Mouse (Mus musculus): Measurements from ENCODE around the gene Echdc3. TPM values are rescaled to one million over a fixed set of nuclear protein-coding genes. Genes with fewer than 3 reads are reported as not detected.
A peak's percentile ranks its signal among the peaks of the same experiment; 100 is the strongest.

Echdc3 gene
- polyA plus RNA-seq, 1 experiment from 2014 or later, result 11.1 TPM

DNA sequence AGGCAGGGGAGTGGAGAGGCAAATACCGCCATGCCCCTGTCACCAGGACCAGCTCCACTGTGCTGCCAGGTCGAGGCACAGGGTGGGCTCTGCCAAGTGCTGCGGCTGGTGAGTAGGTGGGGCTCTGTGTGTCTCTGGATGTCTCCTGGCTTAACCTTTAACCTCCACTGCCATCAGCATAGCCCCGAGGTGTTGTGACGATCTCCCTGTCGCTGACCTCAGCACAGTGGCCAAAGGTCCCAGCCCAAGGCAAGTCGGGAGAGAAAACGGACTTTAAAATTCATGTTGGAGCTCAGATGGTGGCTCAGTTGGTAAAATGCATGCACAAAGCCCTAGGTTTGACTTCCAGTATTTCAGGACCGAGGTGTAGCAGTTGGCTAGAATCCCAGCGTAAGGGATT lies 67.2 kb downstream of the Echdc3 start:
- Histone ChIP-seq H3K4me2 (ENCODE audit: low read depth, low read length) (no peak overlapping the region), H3K27me3 (ENCODE audit: control insufficient read depth, insufficient read depth, low read depth, low read length) (no peaks in the 10 kb centered on the region), H3K4me3 (ENCODE audit: low read length) (no peak overlapping the region), H3K36me3 (ENCODE audit: control insufficient read depth, insufficient read depth, low read length) (no peaks in the 10 kb centered on the region), H3K9me3 (ENCODE audit: control insufficient read depth, low read length) (no peaks in the 10 kb centered on the region), H3K9ac (ENCODE audit: low read length) (no peak overlapping the region), H3K27ac (ENCODE audit: low read length) (no peak overlapping the region), H3K4me1 (replicated peaks; ENCODE audit: control insufficient read depth, insufficient read depth, low read length) (no peaks in the 10 kb centered on the region)
- WGBS, result 64% methylated on average over 10 of the region's 10 CpGs
- no peak for ATAC-seq (ENCODE audit: low read depth)

DNA sequence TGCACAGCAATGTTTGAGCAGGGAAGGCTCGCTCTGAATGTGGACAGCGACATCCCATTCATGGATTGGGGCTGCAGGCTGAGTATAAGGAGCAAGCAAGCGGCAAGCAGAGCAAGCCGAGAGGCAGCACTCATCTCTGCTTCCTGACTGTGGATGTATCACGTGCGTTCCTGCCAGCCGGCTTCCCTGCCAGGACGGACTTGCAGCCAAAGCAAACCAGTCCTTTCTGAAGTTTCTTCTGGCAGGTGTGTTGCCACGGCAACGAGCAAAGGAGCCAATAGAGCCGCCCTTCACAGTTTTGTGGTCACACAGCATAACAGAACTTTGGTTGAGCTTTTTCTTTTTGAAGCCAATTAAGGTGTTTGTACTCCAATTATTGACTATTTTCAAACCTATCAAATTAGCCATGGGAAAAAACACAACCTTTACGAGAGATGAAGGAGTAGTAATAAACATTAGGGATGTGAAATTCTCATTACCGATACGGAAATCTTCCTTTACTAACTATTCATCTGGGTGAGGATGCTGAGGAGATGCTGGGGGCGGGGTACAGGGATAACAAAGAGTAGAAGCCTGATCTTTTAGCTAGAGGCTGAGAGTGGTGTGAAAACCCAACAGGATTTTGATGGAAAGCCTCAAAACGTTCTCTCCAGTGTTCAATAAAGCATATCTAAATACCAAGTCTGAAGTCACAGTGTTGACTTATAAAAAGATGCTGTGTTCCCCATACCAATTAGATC lies 69.7 kb downstream of the Echdc3 start:
- ATAC-seq (ENCODE audit: low read depth), result 0 out of 2 replicates have a peak, but pooled peaks have one; percentile 31
- 60% methylated on average over 16 of the region's 16 CpGs for WGBS
- Histone ChIP-seq H3K4me3 (ENCODE audit: low read length) (no peak overlapping the region), H3K36me3 (ENCODE audit: control insufficient read depth, insufficient read depth, low read length) (no peaks in the 10 kb centered on the region), H3K27me3 (ENCODE audit: control insufficient read depth, insufficient read depth, low read depth, low read length) (no peaks in the 10 kb centered on the region), H3K9ac (ENCODE audit: low read length) (no peak overlapping the region), H3K27ac (ENCODE audit: low read length) (no peak overlapping the region), H3K4me1 (replicated peaks; ENCODE audit: control insufficient read depth, insufficient read depth, low read length) (no peaks in the 10 kb centered on the region), H3K4me2 (ENCODE audit: low read depth, low read length) (no peak overlapping the region), H3K9me3 (ENCODE audit: control insufficient read depth, low read length) (no peaks in the 10 kb centered on the region)

DNA sequence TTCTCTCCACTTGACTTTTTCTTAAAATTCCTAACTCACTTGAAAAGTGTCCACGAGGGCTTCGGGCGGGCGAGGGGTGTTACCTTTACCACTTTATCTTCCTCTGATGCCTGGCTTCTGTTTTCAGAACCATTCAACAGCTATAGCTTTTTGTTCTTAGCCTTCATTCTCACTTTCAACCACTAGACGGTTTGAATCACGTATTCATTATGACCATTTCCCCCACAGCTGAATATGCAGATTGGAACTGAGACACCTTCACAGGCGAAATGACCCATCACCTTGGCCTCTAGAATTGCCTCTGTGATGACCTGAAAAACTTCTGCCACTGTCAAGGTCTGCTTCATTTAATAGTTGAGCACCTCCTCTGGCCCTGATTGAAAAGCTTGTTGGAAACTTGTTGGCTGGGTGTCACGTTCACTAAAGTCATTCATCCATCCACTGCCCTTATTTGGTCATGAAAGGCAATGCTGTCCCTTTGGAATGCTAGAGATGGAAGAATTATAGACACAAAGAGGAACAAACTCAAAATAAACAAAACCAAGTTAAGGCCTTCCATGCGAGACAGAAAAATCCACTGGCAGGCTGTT lies 72.2 kb downstream of the Echdc3 start:
- Histone ChIP-seq H3K27me3 (ENCODE audit: control insufficient read depth, insufficient read depth, low read depth, low read length) (no peaks in the 10 kb centered on the region), H3K9ac (ENCODE audit: low read length) (no peak overlapping the region), H3K36me3 (ENCODE audit: control insufficient read depth, insufficient read depth, low read length) (no peaks in the 10 kb centered on the region), H3K4me3 (ENCODE audit: low read length) (no peak overlapping the region), H3K9me3 (ENCODE audit: control insufficient read depth, low read length) (no peaks in the 10 kb centered on the region), H3K4me2 (ENCODE audit: low read depth, low read length) (no peak overlapping the region), H3K27ac (ENCODE audit: low read length) (no peak overlapping the region), H3K4me1 (replicated peaks; ENCODE audit: control insufficient read depth, insufficient read depth, low read length) (no peaks in the 10 kb centered on the region)
- ATAC-seq (ENCODE audit: low read depth), result no peak
- WGBS, result 71% methylated on average over 9 of the region's 9 CpGs

Other genes with a start within 250 kb of the Echdc3 start
- 8.0 and 8.8 TPM in 2 replicates for gene Proser2, start 82.8 kb downstream of the Echdc3 start, polyA plus RNA-seq (2015; fragmentation: Nextera tagmentation; extraction: Ambion mirVana)
- gene Usp6nl, start 109.6 kb upstream of the Echdc3 start, polyA plus RNA-seq (2015; fragmentation: Nextera tagmentation; extraction: Ambion mirVana), result 9.5 and 10.2 TPM in 2 replicates

Measured in lung, embryonic 16.5 days (tissue).